Comparison of ENCODE assay signal across 14 mouse cellular contexts in genomic region chr11:49927670-49928069, GRCm38 (mm10). TPM values are rescaled to one million over a fixed set of nuclear protein-coding genes. Genes with fewer than 3 reads are reported as not detected.
DNase-seq lines count a peak whose midpoint lies in the region; ATAC-seq lines count a peak whose summit lies in the region.
"Had no signal": no experiment of that assay in that cellular context is flagged by ENCODE, and none has a peak within 500 bp of the region (broad histone marks: within the 10 kb centered on the region; RNA-seq: fewer than 3 reads in every experiment).

No protein-coding gene starts in this region.

- no peaks in the 10 kb centered on the region for H3K36me3 ChIP-seq in limb, embryonic 12.5 days
- no peaks in the 10 kb centered on the region for H3K36me3 ChIP-seq in limb, embryonic 10.5 days
- H3K36me3 ChIP-seq in forebrain, embryonic 14.5 days (ENCODE audit: control insufficient read depth, insufficient read depth, low read length): no peaks in the 10 kb centered on the region
- H3K36me3 ChIP-seq in hindbrain, embryonic 12.5 days: no peaks in the 10 kb centered on the region
- H3K36me3 ChIP-seq in neural tube, embryonic 13.5 days: no peaks in the 10 kb centered on the region
- H3K36me3 ChIP-seq: heart, embryonic 12.5 days had no signal

- H3K27ac ChIP-seq in limb, embryonic 12.5 days: no peak overlapping the region
- no peak overlapping the region; the same call in none of the 2 replicates for H3K27ac ChIP-seq in limb, embryonic 10.5 days
- H3K27ac ChIP-seq in forebrain, embryonic 14.5 days (ENCODE audit: low read depth, low read length): peak overlapping the region; percentile 52; the same call in 1 of the 2 replicates
- no peak overlapping the region for H3K27ac ChIP-seq in hindbrain, embryonic 12.5 days
- peak overlapping the region; percentile 81 for H3K27ac ChIP-seq in neural tube, embryonic 13.5 days (replicated peaks)

- H3K27me3 ChIP-seq in limb, embryonic 12.5 days: peaks cover 4% of the 10 kb centered on the region; the same call in 1 of the 2 replicates
- peaks cover 22% of the 10 kb centered on the region for H3K27me3 ChIP-seq in limb, embryonic 10.5 days (ENCODE audit: low read depth, poor library complexity, severe bottlenecking)
- no peaks in the 10 kb centered on the region for H3K27me3 ChIP-seq in forebrain, embryonic 14.5 days (replicated peaks; ENCODE audit: control insufficient read depth, insufficient read depth, low read length)
- no peaks in the 10 kb centered on the region for H3K27me3 ChIP-seq in hindbrain, embryonic 12.5 days
- peaks cover 15% of the 10 kb centered on the region; the same call in 1 of the 2 replicates for H3K27me3 ChIP-seq in neural tube, embryonic 13.5 days

- DNase-seq in limb, embryonic 10.5 days (ENCODE audit: low spot score): no peak
- no peak for DNase-seq in forebrain, embryonic 14.5 days (ENCODE audit: low spot score)
- no peak for DNase-seq in kidney, postnatal 14 days
- no peak for DNase-seq in right cerebral cortex, adult 18-20 months
- DNase-seq: cerebellum, adult 11-12 months; kidney, adult 2 months; right cerebral cortex, postnatal 25 days had no signal

- 0 out of 2 replicates have a peak overlapping the region, but pooled peaks have one; percentile 32 for H3K4me2 ChIP-seq in limb, embryonic 12.5 days
- no peak overlapping the region for H3K4me2 ChIP-seq in forebrain, embryonic 14.5 days (ENCODE audit: low read length)
- H3K4me2 ChIP-seq in hindbrain, embryonic 12.5 days (replicated peaks): peak overlapping the region; percentile 2; the same call in 1 of the 2 replicates
- H3K4me2 ChIP-seq in neural tube, embryonic 13.5 days: no peak overlapping the region
- H3K4me2 ChIP-seq: heart, embryonic 12.5 days had no signal

- no peak overlapping the region for H3K9ac ChIP-seq in limb, embryonic 12.5 days (replicated peaks)
- H3K9ac ChIP-seq in forebrain, embryonic 14.5 days (ENCODE audit: low read length): no peak overlapping the region
- no peak overlapping the region for H3K9ac ChIP-seq in hindbrain, embryonic 12.5 days
- H3K9ac ChIP-seq in neural tube, embryonic 13.5 days: no peak overlapping the region
- H3K9ac ChIP-seq: heart, embryonic 12.5 days had no signal

- no peak; the same call in 1 of the 2 replicates for ATAC-seq in limb, embryonic 12.5 days (ENCODE audit: insufficient number of reproducible peaks, insufficient read depth, low FRiP score, low TSS enrichment, low read depth)
- ATAC-seq in forebrain, embryonic 14.5 days: peak; percentile 28; the same call in 1 of the 2 replicates
- no peak for ATAC-seq in hindbrain, embryonic 12.5 days (ENCODE audit: low FRiP score)
- no peak for ATAC-seq in neural tube, embryonic 13.5 days (ENCODE audit: low read depth)

- no peak overlapping the region for H3K4me3 ChIP-seq in limb, embryonic 12.5 days (replicated peaks)
- no peak overlapping the region for H3K4me3 ChIP-seq in limb, embryonic 10.5 days
- no peak overlapping the region for H3K4me3 ChIP-seq in forebrain, embryonic 14.5 days (ENCODE audit: low read depth, low read length)
- no peak overlapping the region for H3K4me3 ChIP-seq in hindbrain, embryonic 12.5 days
- H3K4me3 ChIP-seq in neural tube, embryonic 13.5 days: no peak overlapping the region
- H3K4me3 ChIP-seq: erythroblast, embryonic 14.5 days; heart, embryonic 12.5 days had no signal

- 46% methylated on average over 6 of the region's 6 CpGs for WGBS in limb, embryonic 12.5 days
- 61% methylated on average over 6 of the region's 6 CpGs for WGBS in limb, embryonic 10.5 days
- 58% methylated on average over 6 of the region's 6 CpGs for WGBS in forebrain, embryonic 14.5 days
- 67% methylated on average over 6 of the region's 6 CpGs for WGBS in hindbrain, embryonic 12.5 days
- 55% methylated on average over 6 of the region's 6 CpGs for WGBS in neural tube, embryonic 13.5 days

- H3K9me3 ChIP-seq in limb, embryonic 12.5 days: no peaks in the 10 kb centered on the region
- no peaks in the 10 kb centered on the region for H3K9me3 ChIP-seq in limb, embryonic 10.5 days (replicated peaks)
- H3K9me3 ChIP-seq in forebrain, embryonic 14.5 days (replicated peaks; ENCODE audit: control insufficient read depth, low read length): no peaks in the 10 kb centered on the region
- no peaks in the 10 kb centered on the region for H3K9me3 ChIP-seq in hindbrain, embryonic 12.5 days (replicated peaks)
- H3K9me3 ChIP-seq in neural tube, embryonic 13.5 days: no peaks in the 10 kb centered on the region
- H3K9me3 ChIP-seq: heart, embryonic 12.5 days had no signal

- peaks cover 26% of the 10 kb centered on the region for H3K4me1 ChIP-seq in limb, embryonic 12.5 days (replicated peaks)
- peaks cover 47% of the 10 kb centered on the region for H3K4me1 ChIP-seq in limb, embryonic 10.5 days
- peaks cover 16% of the 10 kb centered on the region for H3K4me1 ChIP-seq in forebrain, embryonic 14.5 days (ENCODE audit: control insufficient read depth, insufficient read depth, low read length)
- H3K4me1 ChIP-seq in hindbrain, embryonic 12.5 days: peaks cover 36% of the 10 kb centered on the region
- H3K4me1 ChIP-seq in neural tube, embryonic 13.5 days (replicated peaks): peaks cover 52% of the 10 kb centered on the region

RNA-seq across cellular contexts. Expression of gene Rasgef1c, which starts 26.0 kb away (rescaled TPM):
- 0.10 and 0.11 TPM in 2 replicates for polyA plus RNA-seq in limb, embryonic 12.5 days (2016; fragmentation: Nextera tagmentation; extraction: Ambion mirVana)
- polyA plus RNA-seq in limb, embryonic 10.5 days (2016; fragmentation: Nextera tagmentation; extraction: Ambion mirVana): 0.15 TPM in 1 of 2 replicates, not detected in the other
- polyA plus RNA-seq in forebrain, embryonic 14.5 days (2014; fragmentation: Nextera tagmentation; extraction: Ambion mirVana): 10.9 and 15.6 TPM in 2 replicates
- 5.3 and 6.7 TPM in 2 replicates for polyA plus RNA-seq in hindbrain, embryonic 12.5 days (2016; fragmentation: Nextera tagmentation; extraction: Ambion mirVana)
- polyA plus RNA-seq in neural tube, embryonic 13.5 days (2015; fragmentation: Nextera tagmentation; extraction: Ambion mirVana): 17.8 and 18.9 TPM in 2 replicates
- polyA plus RNA-seq: erythroblast, embryonic 14.5 days; liver, adult 2 months; lung, embryonic 16.5 days had no signal

Comparison
In these comparisons a context has a peak if more than half of its experiments do, and no peak if none do; other contexts are left out.
1. H3K27ac ChIP-seq: peak in forebrain, embryonic 14.5 days (single experiment) and neural tube, embryonic 13.5 days (single experiment); none in limb, embryonic 12.5 days (single experiment), limb, embryonic 10.5 days (single experiment) and hindbrain, embryonic 12.5 days (single experiment).
2. H3K4me2 ChIP-seq: peak in limb, embryonic 12.5 days (single experiment) and hindbrain, embryonic 12.5 days (single experiment); none in forebrain, embryonic 14.5 days (single experiment) and neural tube, embryonic 13.5 days (single experiment).